Mouse (Mus musculus): ENCODE results near the gene H2al2b. TPM values are rescaled to one million over a fixed set of nuclear protein-coding genes. Genes with fewer than 3 reads are reported as not detected.

H2al2b gene
- total RNA-seq (2023), result not detected

DNA sequence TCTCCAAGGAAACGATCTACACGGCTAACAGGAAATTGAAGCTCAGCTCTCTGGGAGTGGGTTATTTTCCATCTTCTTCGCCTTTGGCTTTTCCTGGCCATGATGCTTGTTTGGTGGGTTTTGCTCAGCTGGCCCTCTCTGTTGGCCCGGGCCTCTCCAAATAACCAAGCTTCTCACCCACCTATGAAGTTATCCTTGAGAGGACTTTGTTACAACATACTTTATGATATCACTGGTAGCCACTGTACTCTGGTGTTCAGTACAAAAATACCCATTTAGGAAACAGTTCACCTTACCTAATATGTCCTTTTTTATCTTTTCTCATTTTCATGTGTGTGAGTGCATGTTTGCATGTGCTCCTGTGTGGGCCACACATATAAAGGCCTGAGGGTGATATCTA, at the start of gene H2al2b:
Gene H2al2b (minus strand): TSS at position 101 of the 400 bp plus-strand sequence.

Other genes starting within 250 kb of the H2al2b start
- not detected for gene H2al2c, start 121.6 kb downstream of the H2al2b start, total RNA-seq (2023)
- gene Sry, start 57.0 kb downstream of the H2al2b start, total RNA-seq (2023), result not detected
- not detected for gene Gm4064, start 75.5 kb upstream of the H2al2b start, total RNA-seq (2023)
- not detected for gene Rbmy, start 110.0 kb upstream of the H2al2b start, total RNA-seq (2023)
- gene Gm10256, start 110.0 kb upstream of the H2al2b start, total RNA-seq (2023), result not detected
- not detected for gene Gm10352, start 180.3 kb upstream of the H2al2b start, total RNA-seq (2023)
- not detected for gene Gm29289, start 211.9 kb upstream of the H2al2b start, total RNA-seq (2023)